Mouse (Mus musculus): ENCODE data around the gene Aggf1.

- TF ChIP-seq POLR2A (IDR thresholded peaks at IDR 0.05; ENCODE audit: insufficient read length, low read depth) (no peak), REST (IDR thresholded peaks at IDR 0.05; ENCODE audit: insufficient read depth, insufficient read length) (no peak), POLR2AphosphoS2 (IDR thresholded peaks at IDR 0.05; ENCODE audit: insufficient read length, low read depth) (no peak)
Observed at GRCm38 (mm10) chr13:95320451-95320850, 54.7 kb downstream of the Aggf1 start.

All from myocyte (in vitro differentiated cells).